Mouse (Mus musculus) ES-E14 (cell line): ENCODE data around the gene Slc4a4.

Experiments used
- CHD2 ChIP-seq: IDR thresholded peaks from 2 replicates; pipeline ENCODE4 v1.6.1; 2014; ENCODE audit warnings: mild to moderate bottlenecking, low read depth, low read length, inconsistent platforms
- MAFK ChIP-seq: IDR thresholded peaks from 2 replicates; pipeline ENCODE4 v1.6.1; 2014; ENCODE audit warnings: mild to moderate bottlenecking, low read depth, low read length, inconsistent platforms; ENCODE audit not compliant: insufficient read depth
- ZNF384 ChIP-seq: IDR thresholded peaks from 2 replicates; pipeline ENCODE4 v1.6.1; 2012; ENCODE audit warnings: low read depth, low read length, inconsistent platforms

DNA sequence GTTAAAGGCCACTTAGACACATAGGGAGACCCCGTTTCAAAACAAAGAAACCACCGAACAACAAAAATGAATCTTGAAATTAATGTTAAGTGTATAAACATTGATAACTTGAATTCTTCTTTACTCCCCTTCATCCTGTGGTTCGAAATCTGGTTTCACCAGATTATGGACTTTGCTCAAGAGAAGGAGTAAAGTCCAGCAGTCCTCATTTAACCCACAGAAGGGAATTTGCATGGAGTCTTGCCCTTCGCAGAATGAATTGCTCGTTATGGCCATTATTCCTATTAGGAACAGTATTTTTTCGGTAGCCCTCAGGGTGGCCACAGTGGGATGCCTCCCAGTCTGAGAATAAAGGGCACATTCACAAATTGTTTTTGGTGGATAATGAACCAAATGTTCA lies 131.9 kb downstream of the Slc4a4 start:
- TF ChIP-seq ZNF384 (no peak), MAFK (no peak), CHD2 (no peak)
